Mouse (Mus musculus) ES-E14 (cell line): ENCODE results near the gene P4ha2.

ENCODE experiments used
- CHD2 ChIP-seq: IDR thresholded peaks from 2 replicates; pipeline ENCODE4 v1.6.1; 2014; ENCODE audit warnings: mild to moderate bottlenecking, low read depth, low read length, inconsistent platforms
- HCFC1 ChIP-seq: IDR thresholded peaks from 2 replicates; pipeline ENCODE4 v1.6.1; 2012; ENCODE audit warnings: low read length, inconsistent platforms, borderline replicate concordance; ENCODE audit not compliant: insufficient read depth
- MAFK ChIP-seq: IDR thresholded peaks from 2 replicates; pipeline ENCODE4 v1.6.1; 2014; ENCODE audit warnings: mild to moderate bottlenecking, low read depth, low read length, inconsistent platforms; ENCODE audit not compliant: insufficient read depth
- ZNF384 ChIP-seq: IDR thresholded peaks from 2 replicates; pipeline ENCODE4 v1.6.1; 2012; ENCODE audit warnings: low read depth, low read length, inconsistent platforms

DNA sequence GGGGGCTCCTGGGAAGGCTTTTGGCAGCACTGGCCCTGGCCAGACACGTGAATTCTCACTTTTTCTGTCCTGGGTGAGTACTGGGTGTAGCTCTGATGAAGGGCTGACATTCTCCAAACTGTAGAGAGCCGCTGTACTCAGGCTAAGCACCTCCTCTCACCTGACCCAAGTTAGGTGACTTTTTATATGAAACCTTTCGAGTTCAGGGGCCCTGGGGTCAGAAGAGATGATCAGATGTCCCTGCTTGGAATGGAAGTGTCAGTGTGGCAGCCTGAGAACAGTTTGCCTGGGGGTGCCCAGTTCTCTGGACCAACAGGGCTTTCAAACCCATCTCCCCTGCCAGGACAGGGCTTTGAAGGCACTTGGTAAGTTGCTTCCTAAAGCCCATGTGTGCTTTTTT lies 8.2 kb downstream of the P4ha2 start:
- no peak for TF ChIP-seq CHD2
- TF ChIP-seq HCFC1, result no peak
- no peak for TF ChIP-seq ZNF384
- no peak for TF ChIP-seq MAFK
